8 mouse cellular contexts compared by ENCODE assay signal in genomic region chr1:107481452-107481851, GRCm38 (mm10). TPM values are rescaled to one million over a fixed set of nuclear protein-coding genes. Genes with fewer than 3 reads are reported as not detected.
DNase-seq lines count a peak whose midpoint lies in the region; ATAC-seq and TF ChIP-seq lines count a peak whose summit lies in the region.

No protein-coding gene starts in this region.

- H3K9me3 ChIP-seq in forebrain, postnatal 0 days (ENCODE audit: low read length), result no peaks in the 10 kb centered on the region
- no peaks in the 10 kb centered on the region for H3K9me3 ChIP-seq in hindbrain, embryonic 10.5 days
- no peaks in the 10 kb centered on the region for H3K9me3 ChIP-seq in lung, postnatal 0 days (ENCODE audit: low read length)

- DNase-seq in MN1 (ENCODE audit: low spot score), result peak; percentile 36
- peak; percentile 18 for DNase-seq in cerebellum, adult 11-12 months
- DNase-seq in forebrain, postnatal 0 days, result peak; percentile 89
- peak; percentile 81 for DNase-seq in hindbrain, embryonic 10.5 days (ENCODE audit: low spot score)
- peak; percentile 84 for DNase-seq in layer of hippocampus, adult 9-10 months (ENCODE audit: low spot score)
- peak; percentile 69 for DNase-seq in lung, postnatal 0 days (ENCODE audit: low spot score)
- DNase-seq in ovary, postnatal 36 days (ENCODE audit: low spot score), result peak; percentile 59
- peak; percentile 63 for DNase-seq in thymus, postnatal 25 days

- H3K27ac ChIP-seq in forebrain, postnatal 0 days (ENCODE audit: low read depth, low read length), result no peak overlapping the region
- H3K27ac ChIP-seq in hindbrain, embryonic 10.5 days, result no peak overlapping the region
- H3K27ac ChIP-seq in lung, postnatal 0 days (ENCODE audit: low read length), result no peak overlapping the region

- peak overlapping the region; percentile 28; the same call in 1 of the 2 replicates for H3K4me2 ChIP-seq in forebrain, postnatal 0 days (ENCODE audit: low read depth)
- H3K4me2 ChIP-seq in lung, postnatal 0 days (replicated peaks; ENCODE audit: low read depth, low read length), result no peak overlapping the region

- no peaks in the 10 kb centered on the region for H3K36me3 ChIP-seq in forebrain, postnatal 0 days (ENCODE audit: insufficient read depth)
- no peaks in the 10 kb centered on the region for H3K36me3 ChIP-seq in hindbrain, embryonic 10.5 days
- no peaks in the 10 kb centered on the region for H3K36me3 ChIP-seq in lung, postnatal 0 days (ENCODE audit: insufficient read depth, low read length)

- peak; percentile 92 for TF ChIP-seq CTCF in forebrain, postnatal 0 days (IDR thresholded peaks at IDR 0.05; ENCODE audit: low read depth)
- peak; percentile 84 for TF ChIP-seq CTCF in lung, postnatal 0 days (IDR thresholded peaks at IDR 0.05)

- no peak for TF ChIP-seq EP300 in lung, postnatal 0 days (IDR thresholded peaks at IDR 0.05)

- 22% methylated on average over 11 of the region's 11 CpGs for WGBS in forebrain, postnatal 0 days
- 36% methylated on average over 11 of the region's 11 CpGs for WGBS in hindbrain, embryonic 10.5 days
- 12% methylated on average over 11 of the region's 11 CpGs for WGBS in lung, postnatal 0 days

- no peaks in the 10 kb centered on the region for H3K4me1 ChIP-seq in forebrain, postnatal 0 days (ENCODE audit: insufficient read depth)
- H3K4me1 ChIP-seq in hindbrain, embryonic 10.5 days (replicated peaks), result no peaks in the 10 kb centered on the region
- H3K4me1 ChIP-seq in lung, postnatal 0 days (ENCODE audit: insufficient read depth, low read depth, low read length), result no peaks in the 10 kb centered on the region

- ATAC-seq in forebrain, postnatal 0 days, result peak; percentile 93
- ATAC-seq in lung, postnatal 0 days, result peak; percentile 55; the same call in 1 of the 2 replicates

- no peaks in the 10 kb centered on the region for H3K27me3 ChIP-seq in forebrain, postnatal 0 days (ENCODE audit: insufficient read depth, low read length)
- H3K27me3 ChIP-seq in hindbrain, embryonic 10.5 days (ENCODE audit: insufficient read depth, poor library complexity, severe bottlenecking), result no peaks in the 10 kb centered on the region
- H3K27me3 ChIP-seq in lung, postnatal 0 days (replicated peaks; ENCODE audit: insufficient read depth, low read length), result no peaks in the 10 kb centered on the region

- no peak overlapping the region for H3K9ac ChIP-seq in forebrain, postnatal 0 days
- H3K9ac ChIP-seq in lung, postnatal 0 days (replicated peaks; ENCODE audit: low read depth), result no peak overlapping the region

- no peak overlapping the region for H3K4me3 ChIP-seq in forebrain, postnatal 0 days (ENCODE audit: low read depth, low read length)
- H3K4me3 ChIP-seq in hindbrain, embryonic 10.5 days, result no peak overlapping the region; the same call in 1 of the 2 replicates
- no peak overlapping the region for H3K4me3 ChIP-seq in lung, postnatal 0 days (ENCODE audit: low read depth, low read length)

RNA-seq across cellular contexts. Expression of gene Serpinb2, which starts 29.8 kb away (rescaled TPM):
- total RNA-seq in forebrain, postnatal 0 days (2014; rRNA removed), result 0.10 and 0.85 TPM in 2 replicates
- 0.17 and 0.20 TPM in 2 replicates for polyA plus RNA-seq in forebrain, postnatal 0 days (2015; fragmentation: Nextera tagmentation; extraction: Ambion mirVana)
- polyA plus RNA-seq in hindbrain, embryonic 10.5 days (2016; fragmentation: Nextera tagmentation; extraction: Ambion mirVana), result 0.22 TPM in 1 of 2 replicates, not detected in the other
- 0.60 and 0.76 TPM in 2 replicates for polyA plus RNA-seq in lung, postnatal 0 days (2015; fragmentation: Nextera tagmentation; extraction: Ambion mirVana)

Comparison
In these comparisons a context has a peak if more than half of its experiments do, and no peak if none do; other contexts are left out.
1. DNase-seq: peak in every context shown above with its lines; median percentile 89 in forebrain, postnatal 0 days; 84 in layer of hippocampus, adult 9-10 months; 81 in hindbrain, embryonic 10.5 days; 69 in lung, postnatal 0 days; 63 in thymus, postnatal 25 days; 59 in ovary, postnatal 36 days; 36 in MN1; 18 in cerebellum, adult 11-12 months.